Mouse (Mus musculus) heart, embryonic 12.5 days (tissue): ENCODE results near the gene Dnah5. TPM values are rescaled to one million over a fixed set of nuclear protein-coding genes. Genes with fewer than 3 reads are reported as not detected.

ENCODE experiments used
- ATAC-seq: fragments of 200-750 bp; cut with Nextera tagmentation; 2 replicates; pipeline ENCODE4 v1.8.0; 2017; ENCODE audit warnings: moderate TSS enrichment, moderate library complexity; ENCODE audit not compliant: insufficient number of reproducible peaks, low FRiP score
- H3K27ac ChIP-seq: fragments of 300-500 bp; sonication (generic); 2 replicates; pipeline ENCODE4 v1.5.1; 2016; ENCODE audit warnings: mild to moderate bottlenecking, moderate library complexity; ENCODE audit not compliant: poor library complexity, severe bottlenecking
- H3K27me3 ChIP-seq: fragments of 300-500 bp; sonication (generic); replicated peaks from 2 replicates; pipeline ENCODE4 v1.6.1; 2016; ENCODE audit warnings: mild to moderate bottlenecking, moderate library complexity
- H3K36me3 ChIP-seq: fragments of 300-500 bp; sonication (generic); 2 replicates; pipeline ENCODE4 v1.6.1; 2016; ENCODE audit warnings: mild to moderate bottlenecking, moderate library complexity
- H3K4me1 ChIP-seq: fragments of 300-500 bp; sonication (generic); replicated peaks from 2 replicates; pipeline ENCODE4 v1.6.1; 2016; ENCODE audit warnings: mild to moderate bottlenecking
- H3K4me2 ChIP-seq: fragments of 300-500 bp; sonication (generic); 2 replicates; pipeline ENCODE4 v1.6.1; 2016; ENCODE audit warnings: mild to moderate bottlenecking, moderate library complexity
- H3K4me3 ChIP-seq: fragments of 300-500 bp; sonication (generic); 2 replicates; pipeline ENCODE4 v1.5.1; 2016; ENCODE audit warnings: mild to moderate bottlenecking
- H3K9ac ChIP-seq: fragments of 300-500 bp; sonication (generic); 2 replicates; pipeline ENCODE4 v1.6.1; 2016; ENCODE audit warnings: mild to moderate bottlenecking, moderate library complexity
- H3K9me3 ChIP-seq: fragments of 300-500 bp; sonication (generic); replicated peaks from 2 replicates; pipeline ENCODE4 v1.6.1; 2016; ENCODE audit warnings: mild to moderate bottlenecking, moderate library complexity
- WGBS: fragments of 180-500 bp; shearing (Covaris S2); methylation state at CpG from one replicate; pipeline ENCODE4 v1.1.7; 2016; 5-methylcytosine and 5-hydroxymethylcytosine counted together
- polyA plus RNA-seq: library from polyadenylated mRNA; unstranded; fragments of >200 nt; fragmentation: Nextera tagmentation; extraction: Ambion mirVana; gene quantifications from 2 replicates; pipeline ENCODE4 v1.2.1, GENCODE M21; 2016

The Dnah5 gene
- 0.03 TPM in 1 of 2 replicates, not detected in the other for polyA plus RNA-seq

GRCm38 (mm10) chr15:28203111-28204075 lies at the start of gene Dnah5:
Gene Dnah5, plus strand, starts transcription at chr15:28203752.
- Histone ChIP-seq H3K27ac (no peak within 1 kb of the TSS), H3K4me3 (no peak within 1 kb of the TSS), H3K9ac (no peak within 1 kb of the TSS), H3K36me3 (no peaks in the 10 kb centered on the region), H3K4me2 (no peak within 1 kb of the TSS), H3K27me3 (no peaks in the 10 kb centered on the region), H3K9me3 (no peaks in the 10 kb centered on the region), H3K4me1 (no peaks in the 10 kb centered on the region)
- no peak for ATAC-seq
- WGBS = 80% methylated on average over 20 of the region's 20 CpGs

GRCm38 (mm10) chr15:28154822-28155501 lies 48.6 kb upstream of the Dnah5 start:
- Histone ChIP-seq H3K4me2 (peak overlapping the region; percentile 85), H3K36me3 (no peaks in the 10 kb centered on the region), H3K27ac (no peak overlapping the region), H3K4me3 (peak overlapping the region; percentile 43), H3K4me1 (peaks cover 10% of the 10 kb centered on the region; the same call in 1 of the 2 replicates), H3K9me3 (no peaks in the 10 kb centered on the region), H3K27me3 (no peaks in the 10 kb centered on the region), H3K9ac (peak overlapping the region; percentile 60; the same call in 1 of the 2 replicates)
- ATAC-seq = peak; percentile 68
- WGBS = 8% methylated on average over 27 of the region's 27 CpGs

- Histone ChIP-seq H3K36me3 (no peaks in the 10 kb centered on the region), H3K9me3 (no peaks in the 10 kb centered on the region), H3K4me2 (peak overlapping the region; percentile 69), H3K4me1 (peaks cover 24% of the 10 kb centered on the region), H3K9ac (peak overlapping the region; percentile 65), H3K27ac (peak overlapping the region; percentile 71), H3K4me3 (peak overlapping the region; percentile 56), H3K27me3 (no peaks in the 10 kb centered on the region)
- 2% methylated on average over 19 of the region's 19 CpGs for WGBS
- ATAC-seq = peak; percentile 85
Measured at GRCm38 (mm10) chr15:28158771-28159489, 44.6 kb upstream of the Dnah5 start.

- no peak overlapping the region for H3K4me2 ChIP-seq
Measured at GRCm38 (mm10) chr15:28162291-28162690, 41.3 kb upstream of the Dnah5 start.

GRCm38 (mm10) chr15:28165234-28165633 lies 38.3 kb upstream of the Dnah5 start:
- Histone ChIP-seq H3K9ac (no peak overlapping the region), H3K36me3 (no peaks in the 10 kb centered on the region), H3K4me3 (no peak overlapping the region), H3K27me3 (no peaks in the 10 kb centered on the region), H3K4me1 (peaks cover 14% of the 10 kb centered on the region), H3K4me2 (no peak overlapping the region), H3K9me3 (no peaks in the 10 kb centered on the region), H3K27ac (no peak overlapping the region)
- 80% methylated on average over 7 of the region's 7 CpGs for WGBS
- ATAC-seq = no peak

More at GRCm38 (mm10) chr15:28162291-28162690, 41.3 kb upstream of the Dnah5 start:
- no peaks in the 10 kb centered on the region for H3K27me3 ChIP-seq
- 85% methylated on average over 2 of the region's 2 CpGs for WGBS
- peaks cover 18% of the 10 kb centered on the region for H3K4me1 ChIP-seq
- no peak overlapping the region for H3K4me3 ChIP-seq
- no peaks in the 10 kb centered on the region for H3K9me3 ChIP-seq
- no peak overlapping the region for H3K27ac ChIP-seq
- H3K9ac ChIP-seq = no peak overlapping the region
- no peaks in the 10 kb centered on the region for H3K36me3 ChIP-seq
- no peak for ATAC-seq

GRCm38 (mm10) chr15:28166090-28166489 lies 37.5 kb upstream of the Dnah5 start:
- H3K4me1 ChIP-seq = peaks cover 14% of the 10 kb centered on the region
- 81% methylated on average over 6 of the region's 6 CpGs for WGBS
- no peak for ATAC-seq
- no peaks in the 10 kb centered on the region for H3K9me3 ChIP-seq
- H3K4me2 ChIP-seq = no peak overlapping the region
- no peak overlapping the region for H3K9ac ChIP-seq
- H3K4me3 ChIP-seq = no peak overlapping the region
- no peaks in the 10 kb centered on the region for H3K27me3 ChIP-seq
- no peak overlapping the region for H3K27ac ChIP-seq
- H3K36me3 ChIP-seq = no peaks in the 10 kb centered on the region

- Histone ChIP-seq H3K4me2 (no peak overlapping the region), H3K27me3 (no peaks in the 10 kb centered on the region), H3K36me3 (no peaks in the 10 kb centered on the region), H3K9ac (no peak overlapping the region), H3K9me3 (no peaks in the 10 kb centered on the region), H3K4me3 (no peak overlapping the region), H3K27ac (no peak overlapping the region), H3K4me1 (no peaks in the 10 kb centered on the region)
- WGBS = 78% methylated on average over 11 of the region's 11 CpGs
- no peak for ATAC-seq
Measured at GRCm38 (mm10) chr15:28178951-28179350, 24.6 kb upstream of the Dnah5 start.

- no peak overlapping the region for H3K27ac ChIP-seq
- no peak overlapping the region for H3K4me3 ChIP-seq
- no peaks in the 10 kb centered on the region for H3K27me3 ChIP-seq
- H3K9me3 ChIP-seq = no peaks in the 10 kb centered on the region
- H3K36me3 ChIP-seq = no peaks in the 10 kb centered on the region
- no peaks in the 10 kb centered on the region for H3K4me1 ChIP-seq
- H3K4me2 ChIP-seq = no peak overlapping the region
- no peak for ATAC-seq
- 78% methylated on average over 6 of the region's 6 CpGs for WGBS
- no peak overlapping the region for H3K9ac ChIP-seq
Measured at GRCm38 (mm10) chr15:28179556-28179955, 24.0 kb upstream of the Dnah5 start.

- peak overlapping the region; percentile 67 for H3K4me2 ChIP-seq
- H3K9me3 ChIP-seq = no peaks in the 10 kb centered on the region
- peak; percentile 53 for ATAC-seq
- H3K4me1 ChIP-seq = no peaks in the 10 kb centered on the region
- WGBS = 14% methylated on average over 10 of the region's 10 CpGs
- H3K9ac ChIP-seq = no peak overlapping the region
- no peak overlapping the region for H3K27ac ChIP-seq
- H3K36me3 ChIP-seq = no peaks in the 10 kb centered on the region
- peak overlapping the region; percentile 37 for H3K4me3 ChIP-seq
- H3K27me3 ChIP-seq = no peaks in the 10 kb centered on the region
Measured at GRCm38 (mm10) chr15:28181862-28182261, 21.7 kb upstream of the Dnah5 start.

- Histone ChIP-seq H3K36me3 (no peaks in the 10 kb centered on the region), H3K9me3 (no peaks in the 10 kb centered on the region), H3K27ac (no peak overlapping the region), H3K27me3 (no peaks in the 10 kb centered on the region), H3K4me1 (no peaks in the 10 kb centered on the region), H3K4me3 (no peak overlapping the region), H3K4me2 (no peak overlapping the region), H3K9ac (no peak overlapping the region)
- ATAC-seq = 0 out of 2 replicates have a peak, but pooled peaks have one; percentile 33
- 41% methylated on average over 3 of the region's 3 CpGs for WGBS
Measured at GRCm38 (mm10) chr15:28182567-28182966, 21.0 kb upstream of the Dnah5 start.
